Mouse (Mus musculus) regulatory T cell (primary cell): Measurements from ENCODE around the gene Wnt9a.

Experiments used
- in situ Hi-C: fragments of 300-600 bp; cut with MboI, MseI; formaldehyde crosslinking; loops from one replicate; pipeline ENCODE4 v1.15.1; 2025; ENCODE audit warnings: high pct_unique_total_duplicates

The Wnt9a gene

DNA sequence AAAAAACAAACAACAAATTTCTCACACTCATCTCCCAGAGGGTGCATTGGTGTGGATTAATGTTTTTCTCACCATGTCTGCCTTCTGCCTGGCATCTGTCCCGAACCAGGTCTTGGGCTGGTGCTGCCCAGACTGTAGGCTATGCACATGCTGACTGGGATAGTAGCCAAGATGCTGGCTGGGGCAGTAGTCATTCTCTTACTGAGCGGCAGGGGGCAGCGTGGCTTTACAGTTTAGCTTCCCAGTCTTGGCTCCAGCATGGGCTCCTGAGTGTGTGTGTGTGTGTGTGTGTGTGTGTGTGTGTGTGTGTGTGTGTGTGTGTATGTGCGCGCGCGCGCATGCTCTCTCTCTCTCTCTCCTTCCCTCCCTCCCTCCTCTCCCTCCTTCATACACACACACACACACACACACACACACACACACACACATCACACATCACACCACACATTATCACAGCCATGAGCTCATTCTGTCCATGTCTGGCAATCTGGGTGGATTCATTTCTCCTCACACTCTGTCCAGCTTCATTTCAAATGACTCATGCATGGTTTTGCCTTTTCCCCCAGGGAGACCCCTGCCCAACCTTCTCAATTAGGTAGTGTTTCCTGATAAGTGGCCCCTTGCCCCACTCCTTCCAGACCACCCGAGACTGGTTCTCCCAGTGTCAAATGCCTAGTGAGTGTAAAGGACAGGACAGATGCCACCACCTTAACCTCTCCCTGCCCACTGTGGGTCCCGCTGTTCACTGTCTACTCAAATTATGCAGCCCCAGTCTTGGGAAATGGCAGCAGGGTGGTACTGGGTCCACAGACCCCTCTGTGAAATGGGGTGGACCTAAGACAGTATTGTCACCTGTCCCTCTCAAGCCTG is 3.8 kb upstream of the Wnt9a start:
- in situ Hi-C loops: loop anchor here (5.0 kb wide), 1 partner anchor 179 kb away; no protein-coding TSS in a partner anchor

DNA sequence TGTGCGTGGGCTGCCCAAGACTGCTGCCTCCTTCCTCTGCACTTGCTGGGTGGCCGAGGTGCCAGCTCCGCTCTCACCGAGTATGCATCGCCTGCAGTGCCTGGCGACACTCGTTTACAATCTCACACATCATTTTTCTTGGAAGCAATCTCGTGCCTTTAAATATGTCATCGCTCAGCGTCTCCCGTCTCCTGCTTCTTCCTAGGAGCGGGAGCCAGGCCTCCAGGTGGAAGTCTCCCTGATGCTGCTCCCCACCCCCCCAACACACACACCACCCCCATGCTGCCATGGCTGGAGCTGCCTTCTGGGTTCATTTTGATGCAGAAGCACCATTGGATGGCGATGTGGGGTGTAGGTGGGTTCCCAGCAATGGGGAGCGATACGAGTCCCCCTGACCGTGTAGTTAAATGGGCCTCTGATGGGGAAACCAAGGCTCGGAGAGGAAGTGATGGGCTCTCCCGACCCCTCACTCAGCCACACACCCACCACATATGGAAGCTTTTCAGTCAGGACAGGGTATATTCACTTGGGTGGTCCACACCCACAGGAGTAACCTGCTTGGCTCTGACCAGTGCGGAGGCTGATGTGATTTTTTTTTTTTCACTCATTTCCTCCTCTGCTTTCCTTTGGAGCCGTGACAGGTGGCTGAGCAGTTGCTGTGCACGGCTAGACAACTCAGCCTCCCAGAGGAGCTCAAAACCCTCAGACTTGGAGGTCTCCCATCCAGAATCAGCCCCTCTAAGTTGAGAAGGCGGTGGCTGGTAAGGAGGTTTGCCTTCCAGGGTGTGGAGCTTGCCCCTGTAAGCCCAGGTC is 1.5 kb upstream of the Wnt9a start:
- in situ Hi-C loops: no loop called here

DNA sequence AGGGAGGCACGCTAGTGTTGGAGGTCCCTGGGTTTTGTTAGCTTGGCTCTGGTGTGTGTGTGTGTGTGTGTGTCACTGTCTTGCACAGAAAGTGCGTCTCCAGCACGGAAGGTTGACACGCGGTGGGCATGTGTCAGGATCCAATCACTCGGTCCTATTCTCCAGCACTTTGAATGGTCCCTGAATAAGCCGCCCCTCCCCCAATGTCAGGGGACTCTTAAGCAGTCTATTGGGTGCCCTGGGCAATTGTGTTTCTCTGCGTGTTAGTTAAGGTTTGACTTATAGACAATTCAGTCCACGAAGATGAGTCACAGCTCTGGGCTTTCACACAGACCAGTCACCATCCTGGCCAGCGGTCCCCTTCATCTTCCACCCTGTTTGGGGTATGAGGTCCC is 910 bp upstream of the Wnt9a start:
- in situ Hi-C loops: no loop called here

DNA sequence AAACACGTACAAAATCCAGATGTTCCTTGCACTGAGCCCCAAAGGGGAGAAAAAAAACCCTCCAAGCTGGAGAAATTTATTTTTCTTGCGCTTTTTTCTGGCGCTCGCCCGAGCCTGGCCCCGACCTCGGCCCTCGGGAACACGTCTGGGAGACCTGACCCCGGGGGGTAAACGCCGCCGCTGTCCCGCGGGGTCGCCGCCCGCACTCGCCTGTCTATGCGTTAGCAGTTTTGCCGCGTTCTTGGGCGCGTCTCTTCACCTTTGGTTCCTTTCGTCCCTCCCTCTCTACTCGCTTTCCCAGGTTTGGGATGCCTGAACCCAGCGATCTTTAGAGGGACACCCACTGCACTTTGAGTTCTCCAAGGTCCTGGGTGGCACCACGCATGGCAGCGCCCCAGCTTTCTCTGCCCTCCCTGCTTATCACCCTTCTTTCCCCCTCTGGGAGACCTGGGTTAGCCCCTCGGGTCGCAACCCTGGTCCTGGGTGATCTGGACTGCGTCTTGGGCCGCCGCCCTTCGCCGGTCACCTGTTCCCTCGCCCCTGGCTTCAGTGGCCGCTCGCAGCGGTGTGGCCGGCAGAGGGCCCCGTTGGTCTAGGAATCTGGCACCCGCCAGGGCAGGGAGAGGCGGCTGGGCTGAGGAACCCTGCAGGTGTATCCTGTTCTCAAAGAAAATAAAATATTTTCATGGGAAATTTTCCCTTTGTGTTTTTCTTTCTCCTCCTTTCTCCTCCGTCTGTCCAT is 865 bp downstream of the Wnt9a start:
- in situ Hi-C loops: no loop called here

DNA sequence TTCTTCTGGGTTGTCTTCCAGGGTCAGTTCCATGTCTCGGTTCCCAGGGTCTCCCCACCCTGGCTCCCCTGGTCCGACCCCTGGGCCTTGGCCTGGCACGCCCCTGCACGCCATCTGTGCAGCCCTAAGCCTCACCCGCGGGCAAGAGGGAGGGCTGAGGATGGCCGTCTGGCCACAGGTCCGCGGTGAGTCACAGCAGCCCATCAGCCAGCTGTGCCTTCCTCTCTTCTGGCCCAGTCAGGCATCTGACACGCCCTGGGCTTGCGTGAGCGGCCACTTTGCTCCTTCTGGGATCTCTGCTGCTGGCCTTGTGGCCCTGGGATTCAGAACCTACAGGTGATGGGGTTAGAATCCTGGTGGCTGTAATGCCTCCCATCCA is 1.4 kb downstream of the Wnt9a start:
- in situ Hi-C loops: no loop called here

DNA sequence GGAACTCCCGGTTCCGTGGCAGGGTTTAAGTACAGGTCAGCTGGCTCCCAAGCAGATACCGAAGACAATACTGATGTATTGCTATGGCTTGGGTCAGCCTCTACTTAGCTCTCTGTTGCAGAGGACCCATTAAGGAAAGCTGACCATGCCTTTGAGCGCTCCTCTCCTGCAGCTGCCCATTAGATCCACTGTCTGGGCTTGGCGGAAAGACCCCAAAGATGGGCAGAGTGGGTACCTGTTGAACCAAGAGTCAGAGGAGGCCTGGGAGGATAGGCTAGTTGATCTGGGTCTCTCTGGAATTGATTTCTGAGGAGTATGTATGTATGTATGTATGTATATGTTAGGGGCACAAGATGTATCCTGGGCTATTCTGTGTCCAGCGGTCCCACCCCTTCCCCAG is 1.9 kb downstream of the Wnt9a start:
- in situ Hi-C loops: no loop called here

DNA sequence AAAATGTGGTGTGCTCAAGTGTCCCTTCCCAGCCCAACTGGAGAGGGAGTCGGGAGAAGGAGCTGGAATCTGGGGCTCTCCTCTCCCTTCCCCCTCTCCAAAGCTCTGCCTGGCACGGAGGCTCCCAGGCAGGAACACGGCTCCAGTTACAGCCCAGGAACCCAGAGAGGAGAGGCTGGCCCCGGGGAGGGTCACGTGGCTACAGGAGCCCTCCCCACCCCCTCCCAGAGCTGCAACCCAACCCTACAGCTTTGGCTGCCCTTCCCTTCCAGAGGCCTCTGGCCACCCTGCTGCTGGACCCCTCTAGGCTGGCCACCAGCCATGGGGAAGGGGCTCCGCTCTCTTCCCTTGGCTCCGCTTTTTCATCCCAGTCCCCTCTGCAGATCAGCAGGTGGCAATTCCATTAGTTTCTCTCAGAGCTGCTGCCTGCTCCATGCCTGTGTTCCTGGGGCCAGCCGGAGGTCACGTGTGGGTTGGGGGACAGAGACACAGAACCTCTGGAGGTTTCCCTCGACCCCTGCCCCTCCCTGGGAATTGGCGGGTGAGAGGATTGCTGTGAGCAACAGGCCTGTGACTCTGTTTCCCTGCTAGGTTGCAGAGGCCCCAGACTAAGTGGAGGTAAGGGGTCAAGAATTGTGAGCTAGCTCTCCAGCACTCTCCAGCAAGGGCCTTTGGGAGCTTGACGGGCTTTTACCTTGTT is 2.5 kb downstream of the Wnt9a start:
- in situ Hi-C loops: no loop called here

DNA sequence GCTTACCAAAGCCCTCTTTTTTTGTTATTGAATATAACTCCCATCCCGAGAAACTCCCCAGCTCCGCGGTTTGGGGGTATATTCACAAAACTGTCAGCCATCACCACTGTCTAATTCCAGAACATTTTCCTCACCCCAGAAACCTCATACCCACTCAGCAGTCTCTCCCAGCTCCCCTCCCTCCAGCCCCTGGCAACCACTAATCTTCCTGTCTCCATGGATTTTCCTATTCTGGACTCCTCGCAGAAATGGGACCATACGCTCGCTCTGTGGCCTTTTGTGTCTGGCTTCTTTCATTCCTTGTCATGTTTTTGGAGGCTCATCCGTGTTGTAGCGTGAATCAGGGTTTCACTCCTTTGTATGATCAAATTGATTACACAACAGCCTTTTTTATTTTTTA is 3.2 kb downstream of the Wnt9a start:
- in situ Hi-C loops: no loop called here

DNA sequence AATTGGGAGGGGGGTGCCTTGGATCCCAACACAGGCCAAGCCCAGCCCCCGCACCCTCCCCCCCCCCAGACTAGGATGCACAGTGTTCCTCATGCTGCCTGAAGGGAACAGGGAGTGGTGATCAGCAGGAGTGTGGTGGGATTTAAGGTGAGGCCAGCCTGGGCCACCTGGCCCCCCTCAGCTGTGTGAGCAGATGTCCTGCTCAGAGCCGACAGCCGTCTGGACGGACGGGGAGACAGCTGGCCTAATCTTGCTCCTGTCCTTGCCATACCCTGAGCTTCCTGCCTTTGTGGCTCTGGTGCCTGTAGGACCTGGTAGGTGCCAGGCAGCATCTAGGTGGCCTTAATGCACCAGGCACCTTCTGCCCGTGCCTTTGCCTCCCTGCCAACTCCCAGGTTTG is 5.3 kb downstream of the Wnt9a start:
- in situ Hi-C loops: no loop called here

DNA sequence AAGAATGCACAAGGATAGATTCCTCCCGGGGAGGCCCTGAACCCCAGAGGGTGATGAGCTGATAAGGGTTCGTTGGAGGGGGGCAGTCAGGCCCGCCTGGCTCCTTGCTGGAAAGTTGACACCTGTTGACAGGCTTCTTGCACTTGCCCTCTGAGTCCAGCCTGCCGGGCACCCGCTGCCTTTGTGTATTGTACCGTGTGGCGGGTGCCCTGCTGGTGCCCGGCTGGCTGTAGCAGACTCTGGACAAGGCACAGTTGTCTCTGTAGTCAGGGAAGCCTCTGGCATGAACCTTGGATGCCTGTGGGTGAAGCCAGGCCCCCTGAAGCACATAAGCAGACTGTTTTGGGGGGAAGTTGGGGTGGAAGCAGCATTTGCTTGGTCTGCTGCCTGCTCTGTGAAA is 5.8 kb downstream of the Wnt9a start:
- in situ Hi-C loops: no loop called here

DNA sequence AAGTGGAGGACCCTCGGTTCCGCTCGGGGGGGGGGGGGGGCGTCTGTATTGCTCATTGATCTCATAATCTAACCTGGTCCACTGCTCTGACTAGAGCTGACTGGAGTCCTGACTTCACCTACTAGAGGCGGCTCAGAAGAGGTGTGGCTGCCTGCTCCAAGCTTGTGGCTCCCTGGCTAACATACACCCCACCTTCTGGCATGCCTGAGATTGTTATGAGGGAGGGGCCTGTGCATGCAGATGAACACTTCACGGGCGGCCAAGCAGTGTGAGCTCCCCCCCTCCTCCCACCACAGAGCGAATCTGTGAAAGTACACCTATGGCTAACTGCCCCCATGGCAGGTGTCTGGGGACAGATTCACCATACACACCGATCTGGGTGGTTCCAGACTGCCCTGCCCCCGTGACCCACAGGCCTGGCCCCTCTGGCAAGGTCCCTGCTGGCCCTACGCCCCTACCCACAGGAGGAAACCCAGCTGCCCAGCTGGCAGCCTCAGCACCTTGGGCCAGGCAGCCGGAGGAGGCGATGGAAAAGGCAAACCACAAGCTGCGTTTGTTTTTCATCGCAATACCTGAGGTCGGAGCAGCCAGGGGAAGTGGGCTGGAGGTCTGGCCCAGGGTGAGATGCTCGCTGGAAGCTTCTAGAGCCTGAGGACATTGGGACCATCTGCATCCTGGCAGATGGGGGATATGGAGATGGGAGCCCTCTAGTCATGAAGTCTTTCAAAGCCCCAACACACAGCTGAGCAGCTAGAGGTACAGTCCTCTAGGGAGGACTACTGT is 6.5 kb downstream of the Wnt9a start:
- in situ Hi-C loops: no loop called here

DNA sequence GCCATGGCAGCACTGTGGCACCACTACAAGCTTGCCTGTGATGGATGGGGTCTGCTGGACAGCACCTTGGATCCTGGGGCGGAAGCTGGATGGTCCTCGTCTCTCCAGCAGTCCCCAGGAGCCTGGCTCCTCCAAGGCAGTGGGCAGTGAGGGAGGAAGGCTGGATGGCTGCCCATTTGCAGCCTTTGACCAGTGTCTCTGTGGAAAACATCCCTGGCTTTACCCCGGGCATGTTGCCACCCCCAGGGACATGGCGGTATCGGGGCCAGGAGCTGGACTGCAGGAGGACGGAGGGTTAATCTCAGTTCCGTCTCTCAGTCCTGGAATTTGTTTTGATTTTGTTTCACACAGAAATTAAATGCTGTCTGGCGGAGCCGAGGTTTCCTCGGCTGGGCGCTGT is 7.2 kb downstream of the Wnt9a start:
- in situ Hi-C loops: no loop called here

DNA sequence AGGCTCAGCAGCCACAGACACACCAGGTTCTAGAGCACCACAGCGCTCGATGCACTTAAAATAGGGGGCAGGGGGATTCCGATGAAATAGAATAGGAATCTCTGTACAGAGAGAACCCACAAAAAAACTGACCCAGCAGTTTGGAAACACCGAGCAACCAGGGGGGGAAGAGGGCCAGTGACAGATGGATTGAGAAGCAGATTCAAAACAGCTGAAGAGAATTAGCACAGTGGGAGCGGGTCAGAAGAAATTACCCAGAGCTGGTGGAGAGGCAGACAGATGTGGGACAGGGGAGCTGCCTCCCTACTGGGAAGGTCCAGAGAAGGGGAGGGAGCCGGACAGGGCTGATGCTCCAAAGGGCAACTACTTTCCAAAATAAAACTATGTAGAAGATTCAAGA is 9.8 kb downstream of the Wnt9a start:
- in situ Hi-C loops: no loop called here

DNA sequence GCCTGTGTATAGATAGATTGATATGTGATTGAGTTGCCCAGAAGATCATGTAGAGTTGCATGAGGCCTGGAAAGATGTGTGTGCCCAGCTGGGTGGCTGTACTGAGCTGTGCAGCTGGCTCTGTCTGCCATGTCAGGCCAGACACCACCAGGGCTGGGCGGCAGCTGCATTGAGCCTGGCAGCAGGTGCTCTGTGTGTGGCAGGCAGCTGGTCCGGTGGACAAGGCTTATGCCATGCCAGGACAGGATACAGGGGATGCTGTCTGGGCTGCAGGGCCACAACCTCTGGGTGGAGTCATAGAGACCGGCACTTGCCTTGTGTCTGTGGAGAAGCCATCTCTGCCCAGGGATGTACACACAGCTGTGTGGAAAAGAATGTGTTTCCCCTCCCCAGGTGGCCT is 16.3 kb downstream of the Wnt9a start:
- in situ Hi-C loops: no loop called here

DNA sequence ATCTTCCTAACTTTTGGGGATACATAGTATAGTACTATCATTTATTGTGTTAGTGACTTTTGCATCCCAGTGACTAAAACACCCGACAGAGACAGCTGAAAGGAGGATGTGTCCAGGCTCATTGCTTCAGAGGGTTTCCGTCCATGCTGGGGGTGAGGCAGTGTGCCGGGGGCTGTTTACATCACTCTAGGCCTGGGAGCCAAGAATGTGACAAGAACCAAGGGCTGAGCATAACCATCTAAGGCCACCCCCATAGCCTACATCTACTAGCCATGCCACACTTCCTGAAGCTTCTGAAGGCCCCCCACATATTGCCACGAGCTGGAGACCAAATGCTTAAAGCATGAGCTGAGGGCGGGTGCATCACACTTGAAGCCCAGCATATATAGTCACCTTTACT is 18.0 kb downstream of the Wnt9a start:
- in situ Hi-C loops: no loop called here

DNA sequence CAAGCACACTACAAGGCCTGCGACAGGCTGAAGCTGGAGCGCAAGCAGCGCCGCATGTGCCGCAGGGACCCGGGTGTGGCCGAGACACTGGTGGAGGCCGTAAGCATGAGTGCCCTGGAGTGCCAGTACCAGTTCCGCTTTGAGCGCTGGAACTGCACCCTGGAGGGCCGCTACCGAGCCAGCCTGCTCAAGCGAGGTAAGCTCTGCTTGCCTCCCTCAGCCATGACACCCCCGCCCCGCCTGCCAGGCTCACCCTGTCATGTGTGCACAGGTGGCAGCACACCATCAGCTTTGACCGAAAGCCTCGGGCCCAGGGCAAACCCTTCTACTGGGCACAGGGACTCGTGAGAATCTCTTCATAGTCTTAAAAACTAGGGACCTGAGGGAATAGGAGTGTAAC is 20.9 kb downstream of the Wnt9a start:
- in situ Hi-C loops: no loop called here

DNA sequence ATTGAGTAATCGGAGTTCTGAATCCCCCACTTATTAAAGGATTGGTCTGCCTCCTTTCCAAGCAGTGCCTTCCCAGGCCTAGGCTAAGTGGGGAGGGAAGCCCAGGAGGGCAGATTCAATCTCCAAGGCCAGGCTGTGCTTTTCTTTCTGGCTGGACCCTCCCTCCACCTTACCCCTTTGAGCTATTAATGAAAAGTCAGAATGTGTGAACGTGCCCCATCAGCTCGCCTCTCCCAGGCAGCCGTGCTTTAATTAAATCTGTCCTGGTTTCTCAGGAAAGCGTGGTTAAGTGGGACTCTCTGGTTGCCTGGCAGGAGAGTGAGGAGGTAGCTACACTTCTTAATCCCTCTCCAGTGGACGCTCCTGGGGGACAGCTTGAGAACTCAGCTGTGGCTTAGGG is 22.9 kb downstream of the Wnt9a start:
- in situ Hi-C loops: no loop called here

DNA sequence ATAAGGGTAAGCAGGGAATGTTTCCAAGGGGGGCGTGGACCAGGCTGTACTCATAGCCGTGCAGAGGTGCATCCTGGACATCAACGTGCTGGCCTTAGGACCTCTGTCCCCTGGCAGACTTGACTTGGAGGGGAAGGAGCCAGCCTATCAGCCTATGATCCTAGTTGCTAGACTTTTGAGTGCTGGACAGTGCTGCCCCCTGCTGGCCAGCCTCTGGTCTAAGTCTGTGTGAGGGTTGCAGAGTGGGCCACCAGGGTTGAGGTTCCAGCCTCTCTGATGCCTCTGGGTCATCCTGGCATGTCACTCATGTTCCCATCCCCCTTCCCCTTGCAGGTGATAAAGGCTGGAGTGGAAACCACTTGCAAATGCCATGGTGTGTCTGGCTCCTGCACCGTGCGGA is 23.8 kb downstream of the Wnt9a start:
- in situ Hi-C loops: no loop called here

DNA sequence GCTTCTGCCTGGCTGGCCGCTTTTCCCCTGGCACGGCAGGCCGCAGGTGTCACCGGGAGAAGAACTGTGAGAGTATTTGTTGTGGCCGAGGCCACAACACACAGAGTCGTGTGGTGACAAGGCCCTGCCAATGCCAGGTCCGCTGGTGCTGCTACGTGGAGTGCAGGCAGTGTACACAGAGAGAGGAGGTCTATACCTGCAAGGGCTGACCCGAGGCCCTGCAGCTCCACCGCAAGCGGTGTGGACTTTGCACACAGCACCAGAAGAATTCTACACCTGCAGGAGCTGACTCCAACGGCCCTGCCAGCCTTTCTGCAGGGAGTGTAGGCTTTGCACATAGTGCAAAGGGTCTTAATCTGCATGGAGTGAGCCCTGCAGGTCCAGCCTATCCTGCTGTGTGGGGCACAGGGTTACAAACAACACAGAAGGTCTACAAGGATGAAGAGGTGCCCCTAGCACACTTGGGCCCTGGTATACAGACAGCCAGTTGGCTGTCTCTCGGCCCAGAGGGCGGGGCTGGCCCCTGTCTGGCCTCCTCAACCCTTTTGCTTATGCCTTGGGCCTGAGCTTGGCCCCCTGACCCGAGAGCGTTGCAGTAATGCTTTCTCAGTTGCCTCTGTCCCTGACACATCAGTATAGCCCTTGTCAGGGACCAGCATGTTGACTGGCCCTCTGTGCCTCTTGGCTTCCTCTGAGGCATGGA is 24.6 kb downstream of the Wnt9a start:
- in situ Hi-C loops: no loop called here

DNA sequence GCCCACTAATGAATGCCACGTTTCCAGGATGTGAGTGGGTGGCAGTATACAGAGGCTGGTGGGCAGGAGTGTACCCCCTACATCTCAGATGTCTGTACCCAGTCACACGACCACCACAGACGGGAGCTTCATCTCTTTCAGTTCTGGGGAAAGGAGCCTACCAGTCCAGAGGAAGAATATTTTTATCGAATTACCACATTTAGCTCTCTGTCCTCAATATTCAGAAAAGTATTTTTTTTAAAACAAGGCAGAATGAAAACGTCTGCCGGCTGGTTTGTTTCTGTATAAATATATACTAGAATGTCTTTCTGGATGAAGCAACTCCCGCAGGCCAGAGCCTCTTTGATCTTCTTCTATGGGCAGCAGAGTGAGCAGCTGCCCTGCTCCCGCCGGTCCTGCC is 26.2 kb downstream of the Wnt9a start:
- in situ Hi-C loops: no loop called here
